In the genomic region with DNA sequence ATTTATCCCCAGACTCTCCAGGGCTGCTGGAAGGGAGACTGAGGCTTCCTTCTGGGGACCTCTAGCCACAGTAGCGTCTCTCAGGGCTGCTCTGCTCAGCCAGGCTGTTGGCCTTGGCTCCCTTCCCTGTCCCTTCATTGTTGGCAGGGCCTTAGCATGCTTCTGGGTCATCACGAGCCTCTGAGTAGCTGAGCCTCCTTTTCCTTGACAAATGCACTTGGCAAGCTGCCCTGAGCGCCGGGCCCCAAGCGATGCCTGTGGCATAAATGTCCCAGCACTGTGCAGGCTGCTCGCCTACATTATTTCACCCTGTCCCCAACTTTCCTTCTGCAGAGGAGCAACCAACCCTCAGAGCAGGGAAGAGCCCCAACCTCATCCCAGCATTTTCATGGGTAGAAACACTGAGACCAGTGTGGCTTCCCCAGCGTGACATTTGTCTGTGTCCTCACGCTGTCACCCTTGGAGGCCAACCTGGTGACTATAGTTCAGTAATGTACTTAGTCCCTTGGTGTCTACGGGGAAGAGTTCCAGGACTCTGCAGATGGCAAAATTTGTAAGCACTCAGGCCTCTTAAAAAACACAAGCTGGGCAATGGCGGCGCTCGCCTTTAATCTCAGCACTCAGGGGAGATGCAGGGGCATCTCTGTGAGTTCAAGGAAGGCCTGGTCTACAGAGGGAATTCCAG, we compare ENCODE assay signal across 10 mouse cellular contexts.
DNase-seq lines count a peak whose midpoint lies in the region; ATAC-seq and TF ChIP-seq lines count a peak whose summit lies in the region.
"Had no signal": no experiment of that assay in that cellular context is flagged by ENCODE, and none has a peak within 500 bp of the region (broad histone marks: within the 10 kb centered on the region; RNA-seq: fewer than 3 reads in every experiment).

No protein-coding gene starts in this region.

- H3K9me3 ChIP-seq in hindbrain, embryonic 15.5 days: no peaks in the 10 kb centered on the region
- H3K9me3 ChIP-seq in midbrain, embryonic 15.5 days: no peaks in the 10 kb centered on the region
- H3K9me3 ChIP-seq: stomach, embryonic 15.5 days had no signal

- DNase-seq in adrenal gland, adult (ENCODE audit: inconsistent age in 2 of 2, low spot score in 1 of 2): peak; percentile 96 to 98
- DNase-seq in brain, embryonic 14.5 days (ENCODE audit: low read depth): peak; percentile 93
- DNase-seq in gastrocnemius, adult 2 months: peak; percentile 85
- DNase-seq in left cerebral cortex, adult 18-20 months (ENCODE audit: low spot score in 2 of 2): peak; percentile 69 to 70
- DNase-seq in natural killer cell, adult 2 months (ENCODE audit: low spot score in 2 of 2): no peak

- no peak overlapping the region for H3K4me2 ChIP-seq in hindbrain, embryonic 15.5 days
- no peak overlapping the region for H3K4me2 ChIP-seq in midbrain, embryonic 15.5 days
- H3K4me2 ChIP-seq: stomach, embryonic 15.5 days had no signal

- WGBS in hindbrain, embryonic 15.5 days: 53% methylated on average over 12 of the region's 12 CpGs
- 63% methylated on average over 12 of the region's 12 CpGs for WGBS in midbrain, embryonic 15.5 days

- no peak for TF ChIP-seq CTCF in brain, embryonic 14.5 days (IDR thresholded peaks at IDR 0.05; ENCODE audit: borderline replicate concordance, extremely low read depth, insufficient read depth, insufficient read length)
- no peak for TF ChIP-seq CTCF in gastrocnemius, adult 2 months (IDR thresholded peaks at IDR 0.05)

- TF ChIP-seq POLR2A in brain, embryonic 14.5 days (IDR thresholded peaks at IDR 0.05; ENCODE audit: borderline replicate concordance, extremely low read depth, insufficient read depth, insufficient read length, poor library complexity, severe bottlenecking): no peak

- peaks cover 21% of the 10 kb centered on the region for H3K4me1 ChIP-seq in hindbrain, embryonic 15.5 days (replicated peaks)
- H3K4me1 ChIP-seq in midbrain, embryonic 15.5 days: peaks cover 13% of the 10 kb centered on the region

- no peak overlapping the region for H3K9ac ChIP-seq in hindbrain, embryonic 15.5 days
- H3K9ac ChIP-seq in midbrain, embryonic 15.5 days: no peak overlapping the region
- H3K9ac ChIP-seq: liver, embryonic 14.5 days; stomach, embryonic 15.5 days had no signal

- H3K36me3 ChIP-seq in hindbrain, embryonic 15.5 days: no peaks in the 10 kb centered on the region
- H3K36me3 ChIP-seq in midbrain, embryonic 15.5 days (replicated peaks): no peaks in the 10 kb centered on the region
- H3K36me3 ChIP-seq: stomach, embryonic 15.5 days had no signal

- no peak overlapping the region for H3K27ac ChIP-seq in gastrocnemius, adult 2 months
- H3K27ac ChIP-seq in hindbrain, embryonic 15.5 days (replicated peaks): no peak overlapping the region
- H3K27ac ChIP-seq in midbrain, embryonic 15.5 days: no peak overlapping the region
- H3K27ac ChIP-seq: liver, embryonic 14.5 days; stomach, embryonic 15.5 days had no signal

- peak; percentile 87 for ATAC-seq in hindbrain, embryonic 15.5 days (ENCODE audit: low FRiP score, low read depth)
- peak; percentile 78 for ATAC-seq in midbrain, embryonic 15.5 days (replicated peaks)
- ATAC-seq in inflammation-experienced regulatory T-cells, adult 6 months: no peak

- intact Hi-C loops in gastrocnemius, adult 2 months (cut with DNase I): no loop called here

- H3K4me3 ChIP-seq in gastrocnemius, adult 2 months: no peak overlapping the region
- H3K4me3 ChIP-seq in hindbrain, embryonic 15.5 days: no peak overlapping the region
- no peak overlapping the region for H3K4me3 ChIP-seq in midbrain, embryonic 15.5 days
- H3K4me3 ChIP-seq: stomach, embryonic 15.5 days had no signal

- H3K27me3 ChIP-seq in hindbrain, embryonic 15.5 days: no peaks in the 10 kb centered on the region
- H3K27me3 ChIP-seq in midbrain, embryonic 15.5 days (replicated peaks): no peaks in the 10 kb centered on the region
- H3K27me3 ChIP-seq: stomach, embryonic 15.5 days had no signal

Comparison
In these comparisons a context has a peak if more than half of its experiments do, and no peak if none do; other contexts are left out.
1. DNase-seq: peak in adrenal gland, adult (2 of 2), brain, embryonic 14.5 days (single experiment), gastrocnemius, adult 2 months (single experiment) and left cerebral cortex, adult 18-20 months (2 of 2); none in natural killer cell, adult 2 months (0 of 2).